Mouse (Mus musculus) forebrain, embryonic 12.5 days (tissue): Measurements from ENCODE around the gene Ggt1. TPM values are rescaled to one million over a fixed set of nuclear protein-coding genes. Genes with fewer than 3 reads are reported as not detected.

Experiments
- ATAC-seq: fragments of 200-750 bp; cut with Nextera tagmentation; 2 replicates; pipeline ENCODE4 v1.8.0; 2017; ENCODE audit warnings: moderate TSS enrichment; ENCODE audit not compliant: low FRiP score
- H3K27ac ChIP-seq: fragments of 300-500 bp; sonication (generic); 2 replicates; pipeline ENCODE4 v1.5.1; 2016; ENCODE audit warnings: mild to moderate bottlenecking
- H3K27me3 ChIP-seq: fragments of 300-500 bp; sonication (generic); 2 replicates; pipeline ENCODE4 v1.6.1; 2016; ENCODE audit warnings: mild to moderate bottlenecking
- H3K36me3 ChIP-seq: fragments of 300-500 bp; sonication (generic); replicated peaks from 2 replicates; pipeline ENCODE4 v1.6.1; 2016; ENCODE audit warnings: mild to moderate bottlenecking
- H3K4me1 ChIP-seq: fragments of 300-500 bp; sonication (generic); 2 replicates; pipeline ENCODE4 v1.6.1; 2016
- H3K4me2 ChIP-seq: fragments of 300-500 bp; sonication (generic); 2 replicates; pipeline ENCODE4 v1.6.1; 2016; ENCODE audit warnings: mild to moderate bottlenecking, moderate library complexity
- H3K4me3 ChIP-seq: fragments of 300-500 bp; sonication (generic); replicated peaks from 2 replicates; pipeline ENCODE4 v1.5.1; 2016; ENCODE audit warnings: mild to moderate bottlenecking
- H3K9ac ChIP-seq: fragments of 300-500 bp; sonication (generic); 2 replicates; pipeline ENCODE4 v1.6.1; 2016; ENCODE audit warnings: mild to moderate bottlenecking
- H3K9me3 ChIP-seq: fragments of 300-500 bp; sonication (generic); 2 replicates; pipeline ENCODE4 v1.6.1; 2016
- WGBS: fragments of 180-500 bp; shearing (Covaris S2); methylation state at CpG from one replicate; pipeline ENCODE4 v1.1.7; 2016; 5-methylcytosine and 5-hydroxymethylcytosine counted together
- polyA plus RNA-seq: library from polyadenylated mRNA; unstranded; fragments of >200 nt; fragmentation: Nextera tagmentation; extraction: Ambion mirVana; gene quantifications from 2 replicates; pipeline ENCODE4 v1.2.1, GENCODE M21; 2016

Gene Ggt1
- polyA plus RNA-seq, 1 experiment from 2014 or later = 2.3 TPM

DNA sequence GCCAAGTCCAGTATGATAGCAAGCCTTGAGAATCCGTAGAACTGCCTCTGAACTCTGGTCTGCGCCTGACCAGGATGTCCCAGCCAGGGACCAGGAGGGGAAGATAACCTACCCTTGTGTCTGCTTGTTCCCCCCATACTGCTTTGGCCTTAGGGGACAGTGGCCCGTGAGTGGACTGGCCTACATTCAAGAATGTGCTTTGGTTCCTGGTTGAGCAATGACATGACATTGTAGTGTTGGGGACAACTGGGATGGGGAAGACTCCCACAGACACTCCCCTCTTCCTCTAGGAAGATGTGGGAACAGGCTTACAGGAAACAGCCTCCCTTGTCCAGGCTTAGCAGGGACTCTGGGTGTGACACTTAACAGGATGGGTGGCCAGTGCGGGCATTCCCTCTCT lies 26.4 kb downstream of the Ggt1 start:
- ATAC-seq = no peak
- no peak overlapping the region for H3K4me3 ChIP-seq
- H3K36me3 ChIP-seq = no peaks in the 10 kb centered on the region
- H3K27ac ChIP-seq = no peak overlapping the region
- H3K4me1 ChIP-seq = peaks cover 14% of the 10 kb centered on the region
- peaks cover 5% of the 10 kb centered on the region; the same call in 1 of the 2 replicates for H3K27me3 ChIP-seq
- no peak overlapping the region for H3K4me2 ChIP-seq
- H3K9me3 ChIP-seq = no peaks in the 10 kb centered on the region
- WGBS = 92% methylated on average over 4 of the region's 4 CpGs
- H3K9ac ChIP-seq = no peak overlapping the region

- no peak for ATAC-seq
- no peak overlapping the region for H3K4me3 ChIP-seq
- H3K27ac ChIP-seq = no peak overlapping the region
- peaks cover 14% of the 10 kb centered on the region for H3K4me1 ChIP-seq
- WGBS = 75% methylated on average over 5 of the region's 5 CpGs
- H3K4me2 ChIP-seq = no peak overlapping the region
- H3K9me3 ChIP-seq = no peaks in the 10 kb centered on the region
- no peaks in the 10 kb centered on the region for H3K36me3 ChIP-seq
- no peak overlapping the region for H3K9ac ChIP-seq
- H3K27me3 ChIP-seq = peaks cover 5% of the 10 kb centered on the region; the same call in 1 of the 2 replicates
Observed at GRCm38 (mm10) chr10:75588336-75588735, 26.9 kb downstream of the Ggt1 start.

DNA sequence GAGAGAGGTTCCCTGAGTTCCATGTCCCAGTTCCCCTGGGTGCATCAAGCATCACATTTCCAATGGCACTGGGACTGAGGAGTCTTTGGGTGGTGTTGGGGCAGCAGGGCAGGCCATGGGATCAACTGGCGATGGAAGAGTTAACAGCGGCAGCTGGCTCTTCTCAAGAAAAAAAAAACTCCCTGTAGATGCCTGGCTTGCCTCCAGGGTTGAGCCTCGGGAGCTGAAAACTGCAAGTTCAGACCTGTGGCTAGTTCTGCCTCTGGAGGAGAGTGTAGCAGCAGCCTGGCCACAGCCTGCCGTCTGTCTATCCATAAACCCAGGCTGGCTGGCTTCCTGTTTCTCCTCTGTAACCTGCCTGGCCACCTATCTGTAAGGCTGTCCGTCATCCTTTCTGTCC lies 27.7 kb downstream of the Ggt1 start, which contains the start of gene Ggt5:
Ggt5 (plus strand) TSS at position 212 of the 400 bp plus-strand sequence.
- peaks cover 14% of the 10 kb centered on the region for H3K4me1 ChIP-seq
- ATAC-seq = no peak
- H3K9ac ChIP-seq = no peak within 1 kb of the TSS
- no peak within 1 kb of the TSS for H3K4me3 ChIP-seq
- no peaks in the 10 kb centered on the region for H3K36me3 ChIP-seq
- no peaks in the 10 kb centered on the region for H3K9me3 ChIP-seq
- peaks cover 5% of the 10 kb centered on the region; the same call in 1 of the 2 replicates for H3K27me3 ChIP-seq
- no peak within 1 kb of the TSS for H3K4me2 ChIP-seq
- WGBS = 48% methylated on average over 5 of the region's 5 CpGs
- 0 out of 2 replicates have a peak within 1 kb of the TSS, but pooled peaks have one; percentile 0 for H3K27ac ChIP-seq

- Histone ChIP-seq H3K9me3 (no peaks in the 10 kb centered on the region), H3K4me2 (no peak overlapping the region), H3K27ac (0 out of 2 replicates have a peak overlapping the region, but pooled peaks have one; percentile 0), H3K36me3 (no peaks in the 10 kb centered on the region), H3K4me3 (no peak overlapping the region), H3K4me1 (peaks cover 14% of the 10 kb centered on the region), H3K27me3 (peaks cover 5% of the 10 kb centered on the region; the same call in 1 of the 2 replicates), H3K9ac (no peak overlapping the region)
- ATAC-seq = no peak
- 87% methylated on average over 16 of the region's 16 CpGs for WGBS
Observed at GRCm38 (mm10) chr10:75589651-75590050, 28.2 kb downstream of the Ggt1 start.

DNA sequence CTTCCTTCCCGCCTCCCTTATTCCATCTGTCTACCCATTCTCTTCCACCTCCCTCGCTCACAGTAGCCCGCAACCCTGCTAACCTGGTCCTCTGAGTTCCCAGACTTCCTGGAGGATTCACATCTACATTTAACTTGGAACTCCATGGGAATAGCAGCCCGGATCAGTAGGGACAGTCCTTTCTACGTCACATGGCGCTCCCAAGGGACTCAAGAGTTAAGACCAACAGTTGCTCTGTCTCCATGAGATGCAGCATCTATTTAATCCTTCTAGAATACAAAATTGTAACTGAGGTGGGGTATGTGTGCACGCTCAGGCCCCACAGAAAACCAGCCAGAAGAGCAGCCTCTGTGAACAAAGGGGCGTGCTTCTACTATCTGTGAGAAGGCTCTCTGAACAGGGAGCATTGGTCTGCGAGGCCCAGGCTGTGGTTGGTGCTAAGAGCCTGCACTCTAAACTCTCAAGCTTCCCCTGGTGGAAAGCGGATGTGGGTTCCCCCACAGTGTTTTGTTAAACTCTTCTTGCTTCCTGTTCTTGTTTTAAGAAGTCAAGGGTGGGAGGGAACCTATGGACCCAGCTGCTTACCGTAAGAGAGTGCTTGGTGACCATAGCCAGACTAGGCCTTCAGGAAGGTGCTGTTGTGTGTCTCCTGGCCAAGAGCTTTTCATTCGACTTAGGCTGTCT lies 29.9 kb downstream of the Ggt1 start:
- no peak overlapping the region for H3K27ac ChIP-seq
- H3K9ac ChIP-seq = no peak overlapping the region
- 75% methylated on average over 12 of the region's 12 CpGs for WGBS
- H3K4me1 ChIP-seq = peaks cover 8% of the 10 kb centered on the region
- no peak overlapping the region for H3K4me3 ChIP-seq
- H3K4me2 ChIP-seq = no peak overlapping the region
- H3K27me3 ChIP-seq = no peaks in the 10 kb centered on the region
- no peaks in the 10 kb centered on the region for H3K9me3 ChIP-seq
- ATAC-seq = no peak
- no peaks in the 10 kb centered on the region for H3K36me3 ChIP-seq

DNA sequence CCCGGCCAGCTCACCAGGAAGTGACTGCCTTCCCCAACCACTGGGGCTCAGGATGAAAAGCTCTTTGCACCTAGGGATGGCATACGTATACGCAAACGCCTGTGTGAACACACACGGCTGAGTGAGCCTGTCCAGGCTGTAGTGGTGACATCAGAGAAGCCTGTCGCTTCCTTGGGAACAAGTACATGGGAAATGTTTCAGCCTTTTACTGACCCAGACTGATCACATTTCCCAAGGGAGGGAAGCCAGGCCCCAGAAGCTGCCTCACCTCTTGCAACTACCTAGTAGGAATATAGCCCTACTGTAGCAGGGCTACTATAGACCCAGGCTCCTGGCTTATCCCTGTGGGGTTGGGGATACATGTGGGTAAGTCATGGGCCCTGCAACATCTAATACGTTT lies 31.2 kb downstream of the Ggt1 start:
- H3K27me3 ChIP-seq = no peaks in the 10 kb centered on the region
- no peak overlapping the region for H3K27ac ChIP-seq
- no peak overlapping the region for H3K9ac ChIP-seq
- no peaks in the 10 kb centered on the region; the same call in 1 of the 2 replicates for H3K9me3 ChIP-seq
- H3K4me1 ChIP-seq = peaks cover 5% of the 10 kb centered on the region
- H3K4me2 ChIP-seq = no peak overlapping the region
- no peaks in the 10 kb centered on the region for H3K36me3 ChIP-seq
- no peak overlapping the region for H3K4me3 ChIP-seq
- 83% methylated on average over 7 of the region's 7 CpGs for WGBS
- ATAC-seq = no peak

DNA sequence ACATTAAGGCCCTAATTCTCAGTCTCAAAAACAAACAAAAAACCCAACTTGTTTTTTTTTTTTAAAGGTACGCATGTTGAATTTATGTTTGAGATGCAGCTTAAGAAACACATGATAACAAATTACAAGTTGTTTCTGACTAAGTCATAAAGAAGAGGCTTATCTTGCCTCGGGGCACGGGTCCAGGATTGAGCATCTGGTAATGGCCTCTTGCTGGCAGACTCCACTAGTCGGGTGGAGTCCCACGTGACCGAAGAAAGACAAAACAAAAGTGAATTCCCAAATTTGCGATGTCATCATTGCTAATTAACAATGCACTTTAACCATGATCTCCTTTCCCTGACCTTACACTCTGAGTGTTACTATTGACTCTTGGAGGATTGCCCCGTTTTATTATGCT lies 34.6 kb downstream of the Ggt1 start:
- no peaks in the 10 kb centered on the region for H3K27me3 ChIP-seq
- WGBS = 86% methylated on average over 8 of the region's 8 CpGs
- no peaks in the 10 kb centered on the region for H3K4me1 ChIP-seq
- no peak overlapping the region for H3K27ac ChIP-seq
- no peak for ATAC-seq
- no peak overlapping the region for H3K9ac ChIP-seq
- no peak overlapping the region for H3K4me3 ChIP-seq
- peaks cover 6% of the 10 kb centered on the region; the same call in 1 of the 2 replicates for H3K9me3 ChIP-seq
- H3K4me2 ChIP-seq = no peak overlapping the region
- no peaks in the 10 kb centered on the region for H3K36me3 ChIP-seq

- no peaks in the 10 kb centered on the region for H3K27me3 ChIP-seq
- no peak overlapping the region for H3K9ac ChIP-seq
- peaks cover 6% of the 10 kb centered on the region; the same call in 1 of the 2 replicates for H3K9me3 ChIP-seq
- H3K27ac ChIP-seq = no peak overlapping the region
- no peaks in the 10 kb centered on the region for H3K36me3 ChIP-seq
- 89% methylated on average over 7 of the region's 7 CpGs for WGBS
- H3K4me2 ChIP-seq = no peak overlapping the region
- no peaks in the 10 kb centered on the region for H3K4me1 ChIP-seq
- no peak for ATAC-seq
- H3K4me3 ChIP-seq = no peak overlapping the region
Observed at GRCm38 (mm10) chr10:75600189-75600730, 38.9 kb downstream of the Ggt1 start.

GRCm38 (mm10) chr10:75605162-75605846 lies 43.9 kb downstream of the Ggt1 start:
- Histone ChIP-seq H3K4me1 (no peaks in the 10 kb centered on the region), H3K9me3 (no peaks in the 10 kb centered on the region), H3K4me3 (no peak overlapping the region), H3K27me3 (no peaks in the 10 kb centered on the region), H3K9ac (no peak overlapping the region), H3K36me3 (no peaks in the 10 kb centered on the region), H3K27ac (no peak overlapping the region), H3K4me2 (no peak overlapping the region)
- ATAC-seq = no peak
- WGBS = 43% methylated on average over 11 of the region's 11 CpGs

- Histone ChIP-seq H3K27ac (no peak overlapping the region), H3K27me3 (no peaks in the 10 kb centered on the region), H3K9me3 (no peaks in the 10 kb centered on the region), H3K4me3 (no peak overlapping the region), H3K36me3 (no peaks in the 10 kb centered on the region), H3K9ac (no peak overlapping the region), H3K4me2 (no peak overlapping the region), H3K4me1 (no peaks in the 10 kb centered on the region)
- WGBS = 90% methylated on average over 4 of the region's 4 CpGs
- no peak for ATAC-seq
Observed at GRCm38 (mm10) chr10:75607253-75607652, 45.8 kb downstream of the Ggt1 start.

DNA sequence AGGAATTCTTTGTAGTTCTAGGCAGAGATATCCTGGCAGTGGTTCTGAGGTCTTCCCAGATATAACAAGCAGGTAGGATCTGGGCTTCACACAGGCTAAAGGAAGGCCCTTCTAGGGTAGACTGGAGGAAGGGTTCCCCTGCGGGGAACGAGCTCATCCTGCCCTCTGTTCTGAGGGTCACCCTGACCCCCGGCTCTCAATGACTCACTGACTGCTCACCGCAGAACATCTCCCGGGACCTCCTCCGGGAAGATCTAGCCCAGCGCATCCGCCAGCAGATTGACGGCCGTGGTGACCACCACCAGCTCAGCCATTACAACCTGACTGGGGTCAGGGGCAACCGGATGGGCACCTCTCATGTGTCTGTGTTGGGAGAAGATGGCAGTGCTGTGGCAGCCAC lies 47.6 kb downstream of the Ggt1 start:
- Histone ChIP-seq H3K36me3 (no peaks in the 10 kb centered on the region), H3K4me1 (no peaks in the 10 kb centered on the region), H3K27ac (no peak overlapping the region), H3K27me3 (no peaks in the 10 kb centered on the region), H3K4me3 (no peak overlapping the region), H3K9me3 (no peaks in the 10 kb centered on the region), H3K4me2 (no peak overlapping the region), H3K9ac (no peak overlapping the region)
- WGBS = 89% methylated on average over 11 of the region's 11 CpGs
- ATAC-seq = no peak

DNA sequence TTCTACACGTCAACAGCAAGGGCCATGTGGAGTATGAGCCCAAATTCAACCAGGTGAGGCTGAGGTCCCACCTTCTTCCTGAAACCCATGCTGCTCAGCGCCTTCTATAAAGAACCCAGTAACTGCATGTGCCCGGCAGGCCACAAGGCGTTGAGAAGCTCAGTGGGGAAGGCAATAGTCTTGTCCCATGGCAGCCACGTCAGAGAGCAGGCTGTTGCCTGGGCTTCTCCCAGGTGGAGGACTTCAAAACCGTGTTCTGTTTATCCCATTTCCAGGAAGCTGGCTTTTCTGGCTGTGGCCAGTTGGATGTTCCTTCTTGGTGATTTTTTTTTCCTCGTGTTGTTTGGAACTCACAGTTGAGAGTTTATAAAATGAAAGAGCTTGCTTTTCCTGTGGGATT lies 49.1 kb downstream of the Ggt1 start:
- Histone ChIP-seq H3K4me3 (no peak overlapping the region), H3K4me2 (no peak overlapping the region), H3K27ac (no peak overlapping the region), H3K4me1 (no peaks in the 10 kb centered on the region), H3K9me3 (no peaks in the 10 kb centered on the region), H3K9ac (no peak overlapping the region), H3K36me3 (no peaks in the 10 kb centered on the region), H3K27me3 (no peaks in the 10 kb centered on the region)
- no peak for ATAC-seq
- WGBS = 63% methylated on average over 7 of the region's 7 CpGs
